Mouse (Mus musculus) left cerebral cortex, adult 18-20 months (tissue): ENCODE results near the gene Terb1. TPM values are rescaled to one million over a fixed set of nuclear protein-coding genes. Genes with fewer than 3 reads are reported as not detected.
A peak's percentile ranks its signal among the peaks of the same experiment; 100 is the strongest.

Experiments used
- DNase-seq, 2 experiments: peaks; one replicate each; pipeline ENCODE4 v3.0.0; 2021 to 2022; ENCODE audit warnings: low spot score in 2 of 2, mixed read lengths in 1 of 2
- total RNA-seq, 2 experiments: library from RNA; stranded (reverse); gene quantifications; 2 replicates each; pipeline ENCODE4 v1.2.3; 2021

Terb1 gene
- total RNA-seq, 2 experiments from 2014 or later: 1.6 to 1.7 TPM

DNA sequence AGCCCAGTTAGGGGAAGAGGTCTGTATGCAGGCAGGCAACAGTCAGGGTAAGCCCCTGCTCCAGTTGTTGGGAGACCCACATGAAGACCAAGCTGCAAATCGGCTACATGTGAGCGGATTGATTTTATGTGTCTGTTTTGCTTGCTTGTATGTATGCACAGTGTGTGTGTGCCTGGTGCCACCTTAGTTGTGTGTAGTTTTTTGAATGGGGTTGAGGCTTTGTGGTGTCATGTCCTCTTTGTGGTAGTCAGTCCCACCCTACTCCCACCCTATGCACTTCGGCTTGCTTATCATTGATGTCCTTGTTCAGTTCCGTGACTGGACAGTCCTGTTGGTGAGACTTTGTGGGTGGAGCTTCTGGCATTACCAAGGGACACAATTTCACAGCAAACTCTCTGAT, 95.9 kb downstream of the Terb1 start:
- no peak for DNase-seq

DNA sequence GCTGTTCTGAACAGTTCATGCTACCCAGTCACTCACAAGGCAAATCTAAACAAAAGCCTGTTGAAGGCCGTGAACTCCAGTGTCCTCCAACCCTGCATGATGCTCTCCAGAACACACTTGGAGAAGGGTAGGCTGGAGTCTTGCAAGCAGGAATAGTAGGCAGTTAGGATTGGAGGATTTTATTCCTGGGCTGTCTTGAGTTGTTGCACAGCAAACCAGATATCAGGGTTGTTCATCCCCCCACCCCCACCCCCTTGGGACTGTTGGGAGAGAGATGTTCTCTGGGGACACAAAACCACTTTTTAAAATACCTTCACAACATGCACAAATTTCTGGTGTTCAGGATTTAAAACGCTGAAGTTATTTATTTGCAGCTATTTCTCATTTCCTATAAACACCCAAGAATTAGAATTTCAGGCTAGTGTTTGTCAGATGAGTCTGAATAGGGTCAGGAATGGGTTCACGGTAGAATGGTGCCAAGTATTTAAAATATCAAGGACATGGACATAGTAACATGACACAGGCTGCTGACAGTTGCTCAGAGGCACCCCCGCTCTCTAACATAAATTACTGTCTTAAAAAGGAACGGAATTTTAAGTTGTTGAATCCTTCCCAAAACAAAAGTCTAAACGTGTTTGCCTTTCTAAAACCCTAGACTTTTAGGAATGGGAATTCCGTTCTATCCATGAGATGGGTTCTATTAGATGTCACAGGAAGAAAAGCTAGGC, 96.7 kb downstream of the Terb1 start:
- no peak for DNase-seq

DNA sequence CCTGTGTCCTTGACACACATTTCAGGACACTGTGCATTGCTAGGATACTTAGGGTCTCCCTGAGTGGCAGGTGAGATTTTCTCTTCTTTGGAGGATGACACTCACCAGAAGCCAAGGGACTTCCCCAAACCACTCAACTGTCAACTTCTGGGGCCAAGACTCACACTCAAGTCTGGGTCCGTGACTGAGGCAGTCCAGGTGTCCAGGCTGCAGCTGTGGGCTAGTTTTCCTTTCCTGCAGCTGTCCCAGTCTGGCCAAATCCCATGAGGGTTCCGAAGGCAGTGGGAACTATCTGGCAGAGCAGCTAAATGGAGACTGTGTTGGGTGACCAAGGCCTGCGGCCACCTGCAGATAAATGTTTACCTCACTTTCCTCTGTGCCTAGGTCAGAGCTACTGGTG, 97.7 kb downstream of the Terb1 start:
- no peak for DNase-seq

DNA sequence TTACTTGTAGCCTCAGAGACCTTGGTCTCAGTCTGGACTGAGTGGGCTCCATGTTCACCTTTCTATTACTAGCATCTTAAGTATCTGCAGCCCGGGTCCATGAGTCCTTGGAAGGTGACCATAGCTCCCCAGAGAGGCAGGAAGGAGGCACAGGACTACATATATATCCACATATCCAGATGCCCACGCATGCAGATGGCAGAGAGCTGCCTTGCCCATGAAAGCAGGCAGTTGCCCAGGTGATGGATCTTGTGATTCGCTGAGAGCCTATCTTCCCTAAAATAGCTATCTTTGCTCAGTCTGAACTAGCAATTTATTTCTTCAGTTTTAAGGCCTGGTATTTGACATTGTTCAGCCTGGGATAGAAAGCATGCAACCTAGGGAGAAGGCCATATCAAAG, 98.2 kb downstream of the Terb1 start:
- peak; percentile 70 to 80 for DNase-seq

DNA sequence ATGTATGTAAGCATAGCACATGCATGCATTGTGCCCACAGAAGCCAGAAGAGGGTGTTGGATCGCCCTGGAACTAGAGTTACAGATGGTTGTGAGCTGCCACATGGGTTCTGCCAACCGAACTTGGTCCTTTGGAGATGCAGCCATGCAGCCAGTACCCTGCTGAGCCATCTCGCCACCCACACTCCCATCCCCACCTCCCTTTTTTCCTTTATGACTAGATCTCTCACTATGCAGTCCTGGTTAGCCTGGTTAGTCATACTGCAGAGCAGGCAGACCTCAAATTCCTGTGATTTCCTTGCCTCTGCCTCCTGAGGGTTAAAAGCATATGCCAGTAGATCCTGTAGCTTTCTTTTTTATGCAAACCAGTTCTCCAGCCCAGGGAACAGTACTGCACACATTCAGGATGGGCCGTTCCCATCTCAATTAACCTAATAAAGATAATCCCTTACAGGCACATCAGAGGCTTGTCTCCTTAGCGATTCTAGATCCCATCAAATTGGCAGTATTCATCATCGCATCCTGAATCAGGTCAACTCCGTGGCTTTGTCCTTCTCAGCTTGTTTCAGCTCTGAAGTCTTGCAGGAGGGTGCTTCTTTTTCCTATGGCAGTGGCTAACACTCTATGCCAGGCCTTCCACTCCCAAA, 99.0 kb downstream of the Terb1 start:
- peak; percentile 56 to 59 for DNase-seq

DNA sequence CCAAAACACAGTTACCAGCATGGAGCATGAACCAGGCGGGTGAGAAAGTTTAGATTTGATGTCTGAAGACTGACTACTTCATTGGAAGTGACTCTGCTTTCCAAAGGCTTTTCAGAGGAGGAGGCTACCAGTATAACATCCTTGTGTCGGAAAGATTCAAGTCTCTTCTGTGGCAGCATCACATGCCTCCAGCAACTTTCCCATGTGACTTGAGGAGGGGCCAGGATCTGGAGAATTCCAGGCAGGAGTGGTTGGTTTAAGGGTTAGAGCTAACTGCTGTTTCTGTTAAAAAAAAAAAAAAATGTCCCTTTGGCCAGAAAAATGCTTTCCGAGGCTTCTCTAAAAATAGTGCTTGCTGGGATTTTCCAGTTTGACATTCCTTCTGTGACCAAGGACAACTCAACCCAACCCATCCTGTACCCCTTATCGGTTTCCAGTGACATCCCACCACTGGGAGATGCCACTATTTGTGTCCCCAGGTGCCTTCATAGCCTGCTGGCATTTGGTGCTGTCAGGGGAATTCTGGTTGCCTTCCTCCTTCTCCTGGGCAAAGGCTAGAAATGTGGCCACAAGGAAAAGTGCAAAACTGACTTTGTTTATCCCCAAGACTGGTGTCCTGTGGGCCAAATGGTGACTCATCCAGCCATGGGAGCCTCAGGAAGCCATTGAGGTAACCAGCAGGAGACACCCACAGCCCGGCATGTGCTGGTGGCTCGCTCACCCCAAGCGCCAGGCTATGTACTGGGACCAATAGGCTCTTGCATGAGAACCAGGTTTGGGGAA, 101.2 kb downstream of the Terb1 start:
- DNase-seq: no peak

DNA sequence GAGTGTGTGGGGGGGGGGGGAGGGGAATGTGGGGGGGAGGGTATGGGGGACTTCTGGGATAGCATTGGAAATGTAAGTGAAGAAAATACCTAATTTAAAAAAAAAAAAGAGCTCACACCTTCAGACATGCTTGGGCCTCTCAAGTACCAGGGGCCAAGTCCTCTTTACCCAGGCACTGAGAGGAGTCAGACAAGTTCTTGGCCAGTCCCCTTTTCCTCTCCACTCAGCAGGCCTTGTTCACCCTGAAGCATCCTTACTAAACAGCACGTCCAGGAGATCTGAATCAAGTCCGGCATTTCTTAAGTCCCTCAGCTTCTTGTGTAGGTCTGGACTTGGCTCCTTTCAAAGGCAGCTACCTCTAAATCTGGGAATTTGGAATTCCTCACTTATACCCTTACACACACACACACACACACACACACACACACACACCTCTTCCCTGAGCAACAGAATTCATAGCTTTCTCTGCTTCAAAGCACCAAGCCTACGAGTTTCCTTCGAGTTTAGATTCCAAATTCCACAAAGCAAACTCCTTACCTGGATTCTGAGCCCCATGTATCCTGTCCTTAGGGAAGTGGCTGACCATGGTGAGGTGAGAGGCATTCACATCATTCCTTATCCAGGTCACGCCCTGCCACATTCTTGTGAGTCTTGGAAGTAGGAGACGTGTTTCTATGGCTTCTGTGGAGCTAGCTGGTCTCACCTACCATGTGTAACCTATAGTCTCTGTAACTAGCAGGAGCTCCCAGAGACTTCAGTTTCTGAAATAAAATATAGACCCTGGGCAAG, 103.2 kb downstream of the Terb1 start:
- no peak for DNase-seq

DNA sequence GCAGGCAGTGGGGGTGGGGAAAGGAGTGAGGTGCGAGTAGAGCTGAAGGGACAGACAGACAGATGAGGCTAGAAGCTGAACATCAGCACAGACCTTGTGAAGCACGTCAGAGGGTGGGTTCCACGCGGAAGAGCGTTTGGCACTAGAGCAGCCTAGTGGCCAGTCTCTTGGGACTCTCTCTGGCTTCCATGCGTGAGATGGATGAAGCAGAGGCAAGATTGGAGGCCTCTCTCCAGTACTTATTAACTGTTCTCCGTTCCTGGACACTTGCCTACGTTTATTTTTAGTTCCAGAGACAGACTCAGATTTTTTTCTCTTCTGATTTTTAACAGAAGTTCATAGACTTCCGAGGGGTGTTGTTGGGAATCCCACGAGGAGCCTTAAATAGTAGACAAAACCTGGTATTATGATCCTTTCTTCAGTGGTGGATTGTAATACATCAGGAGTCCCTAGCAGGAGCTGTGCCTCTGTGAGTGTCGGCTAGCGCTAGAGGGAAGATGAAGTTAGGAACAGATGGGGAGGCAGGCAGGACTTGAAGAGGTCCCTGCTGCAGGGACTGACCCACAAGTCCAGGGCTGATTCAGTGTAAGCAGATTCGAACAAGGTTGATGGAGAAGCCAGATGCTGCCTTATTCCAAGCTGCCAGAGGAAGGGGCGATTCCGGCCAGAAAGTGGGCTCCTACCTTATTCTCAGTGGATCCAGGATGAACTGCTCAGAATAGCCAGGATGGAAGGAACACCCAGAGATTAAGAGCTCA, 104.1 kb downstream of the Terb1 start:
- DNase-seq: no peak

DNA sequence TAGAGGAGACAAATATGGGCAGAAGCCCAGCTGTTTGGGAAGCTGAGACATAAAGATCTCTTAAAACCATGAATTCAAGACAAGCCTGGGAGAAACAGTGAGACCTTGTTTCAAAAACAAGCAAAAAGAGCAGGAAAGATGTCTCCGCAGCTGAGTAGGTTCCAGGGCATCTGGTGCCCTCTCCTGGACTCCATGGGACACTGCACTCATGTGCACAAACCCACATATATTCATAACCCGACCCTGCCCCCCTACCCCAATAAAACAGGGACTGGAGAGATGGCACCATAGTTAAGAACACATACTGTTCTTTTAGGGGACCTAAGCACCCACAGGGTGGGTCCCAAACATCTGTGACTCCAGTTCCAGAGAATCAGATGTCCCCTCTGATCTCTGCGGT, 106.1 kb downstream of the Terb1 start:
- DNase-seq: no peak

Other genes starting within 250 kb of the Terb1 start
- gene Cmtm2a, start 216.7 kb downstream of the Terb1 start, total RNA-seq: not detected
- not detected for gene Gm45711, start 199.8 kb downstream of the Terb1 start, total RNA-seq
- gene Cmtm1, start 199.8 kb downstream of the Terb1 start, total RNA-seq: not detected
- gene Gm11020, start 188.3 kb downstream of the Terb1 start, total RNA-seq: not detected
- gene Cmtm2b, start 187.7 kb downstream of the Terb1 start, total RNA-seq: not detected
- gene Cmtm3, start 170.5 kb downstream of the Terb1 start, total RNA-seq: 10 to 100 TPM in 1 of 2 experiments, 1 to 10 TPM in 1; 8.9 to 11.6 TPM
- gene Cmtm4, start 114.1 kb downstream of the Terb1 start, total RNA-seq: 10 to 100 TPM; 88.2 to 98.5 TPM
- 100 to 1,000 TPM; 284 to 307 TPM for gene Dync1li2, start 66.9 kb downstream of the Terb1 start, total RNA-seq
- gene Nae1, start 24.7 kb upstream of the Terb1 start, total RNA-seq: 10 to 100 TPM; 47.7 to 55.6 TPM
- gene Car7, start 24.8 kb upstream of the Terb1 start, total RNA-seq: 10 to 100 TPM; 25.3 to 28.7 TPM
- 1 to 10 TPM; 7.7 to 8.9 TPM for gene Pdp2, start 81.5 kb upstream of the Terb1 start, total RNA-seq
- gene Cdh16, start 114.5 kb upstream of the Terb1 start, total RNA-seq: not detected
- 1 to 10 TPM; 3.4 to 5.2 TPM for gene Rrad, start 121.4 kb upstream of the Terb1 start, total RNA-seq
- gene Ciao2b, start 132.1 kb upstream of the Terb1 start, total RNA-seq: 10 to 100 TPM; 30.0 to 35.5 TPM
- gene Ces2a, start 224.1 kb upstream of the Terb1 start, total RNA-seq: not detected